Mouse (Mus musculus) stomach, postnatal 0 days (tissue): ENCODE results near the gene Otulinl.
A peak's percentile ranks its signal among the peaks of the same experiment; 100 is the strongest.

Source experiments
- CTCF ChIP-seq: IDR thresholded peaks from 2 replicates; pipeline ENCODE4 v1.5.1; 2016; ENCODE audit warnings: antibody characterized with exemption, low read depth, mild to moderate bottlenecking, moderate library complexity
- EP300 ChIP-seq: optimal IDR thresholded peaks from 2 replicates; pipeline ENCODE3; 2016; ENCODE audit warnings: antibody characterized with exemption

GRCm38 (mm10) chr15:27681419-27682187, at the start of gene Otulinl:
- TF ChIP-seq CTCF (peak; percentile 7; the same call in 1 of the 2 replicates), EP300 (no peak)
